28 mouse cellular contexts compared by ENCODE assay signal in genomic region chr16:18927963-18928362, GRCm38 (mm10).
"Had no signal": no experiment of that assay in that cellular context is flagged by ENCODE, and none has a peak within 500 bp of the region (broad histone marks: within the 10 kb centered on the region; RNA-seq: fewer than 3 reads in every experiment).

No protein-coding gene starts in this region.

- H3K4me2 ChIP-seq: embryonic facial prominence, embryonic 12.5 days; embryonic facial prominence, embryonic 13.5 days; embryonic facial prominence, embryonic 15.5 days; forebrain, embryonic 12.5 days; forebrain, embryonic 13.5 days; forebrain, embryonic 15.5 days had no signal

- H3K27ac ChIP-seq: embryonic facial prominence, embryonic 10.5 days; embryonic facial prominence, embryonic 12.5 days; embryonic facial prominence, embryonic 13.5 days; embryonic facial prominence, embryonic 15.5 days; forebrain, embryonic 10.5 days; forebrain, embryonic 12.5 days; forebrain, embryonic 13.5 days; forebrain, embryonic 15.5 days had no signal

- DNase-seq: cerebellum, adult 18-20 months; cerebellum, adult 2 months; cerebellum, adult 8-10 months; cerebellum, adult 9-10 months; cerebellum, adult 9-11 months; cerebellum, postnatal 10 days; cerebellum, postnatal 14 days; cerebellum, postnatal 25 days; cerebellum, postnatal 36 days; embryo, embryonic 11 days; forebrain, postnatal 0 days; gastrocnemius, adult 2 months; gastrocnemius, postnatal 10 days; gastrocnemius, postnatal 14 days; gastrocnemius, postnatal 25 days; gastrocnemius, postnatal 36 days; heart, adult 11 months had no signal

- H3K27me3 ChIP-seq: embryonic facial prominence, embryonic 12.5 days; embryonic facial prominence, embryonic 13.5 days; embryonic facial prominence, embryonic 15.5 days; forebrain, embryonic 12.5 days; forebrain, embryonic 13.5 days; forebrain, embryonic 15.5 days had no signal

- H3K4me3 ChIP-seq: embryonic facial prominence, embryonic 10.5 days; embryonic facial prominence, embryonic 12.5 days; embryonic facial prominence, embryonic 13.5 days; embryonic facial prominence, embryonic 15.5 days; erythroblast, embryonic 14.5 days; forebrain, embryonic 10.5 days; forebrain, embryonic 12.5 days; forebrain, embryonic 13.5 days; forebrain, embryonic 15.5 days; gastrocnemius, adult 2 months had no signal

- H3K9ac ChIP-seq: embryonic facial prominence, embryonic 12.5 days; embryonic facial prominence, embryonic 13.5 days; embryonic facial prominence, embryonic 15.5 days; forebrain, embryonic 12.5 days; forebrain, embryonic 13.5 days; forebrain, embryonic 15.5 days; forebrain, postnatal 0 days had no signal

- H3K4me1 ChIP-seq: embryonic facial prominence, embryonic 10.5 days; embryonic facial prominence, embryonic 12.5 days; embryonic facial prominence, embryonic 13.5 days; embryonic facial prominence, embryonic 15.5 days; forebrain, embryonic 10.5 days; forebrain, embryonic 12.5 days; forebrain, embryonic 13.5 days; forebrain, embryonic 15.5 days had no signal

- H3K9me3 ChIP-seq: embryonic facial prominence, embryonic 10.5 days; embryonic facial prominence, embryonic 12.5 days; embryonic facial prominence, embryonic 13.5 days; embryonic facial prominence, embryonic 15.5 days; forebrain, embryonic 10.5 days; forebrain, embryonic 12.5 days; forebrain, embryonic 13.5 days; forebrain, embryonic 15.5 days had no signal

- ATAC-seq: forebrain, embryonic 13.5 days; forebrain, embryonic 14.5 days; forebrain, embryonic 15.5 days; forebrain, embryonic 16.5 days; forebrain, postnatal 0 days had no signal
